Mouse (Mus musculus): ENCODE data around the gene Arid5a. TPM values are rescaled to one million over a fixed set of nuclear protein-coding genes. Genes with fewer than 3 reads are reported as not detected.

The Arid5a gene
- polyA plus RNA-seq, 1 experiment from 2014 or later = 6.3 TPM

DNA sequence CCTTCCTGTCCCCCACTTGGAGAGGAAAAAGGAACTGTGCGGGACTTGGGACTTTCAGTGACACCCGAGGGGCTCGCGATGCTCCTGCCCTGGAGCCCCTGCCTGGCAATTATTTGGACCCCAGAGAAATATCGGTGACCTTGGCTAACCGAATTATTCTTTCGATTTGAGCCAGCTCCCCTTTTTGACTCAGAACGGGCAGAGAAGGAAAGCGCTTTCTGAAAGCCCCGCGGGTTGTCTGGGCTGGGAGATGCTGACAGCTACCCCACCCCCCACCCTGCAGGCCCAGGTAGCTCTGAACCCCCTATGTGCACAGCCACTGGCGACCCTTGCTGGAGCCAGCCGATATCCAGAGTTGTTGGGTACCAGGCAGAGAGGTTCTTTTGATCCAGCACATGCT lies 8.4 kb upstream of the Arid5a start:
- peak overlapping the region; percentile 15; the same call in 1 of the 2 replicates for H3K4me2 ChIP-seq (ENCODE audit: low read depth, low read length)
- no peaks in the 10 kb centered on the region for H3K9me3 ChIP-seq (ENCODE audit: low read length)
- no peak for ATAC-seq
- no peaks in the 10 kb centered on the region for H3K36me3 ChIP-seq (replicated peaks; ENCODE audit: insufficient read depth, low read length)
- no peak overlapping the region for H3K4me3 ChIP-seq (ENCODE audit: low read depth, low read length)
- H3K9ac ChIP-seq (replicated peaks) = no peak overlapping the region
- no peak for TF ChIP-seq CTCF (IDR thresholded peaks at IDR 0.05; ENCODE audit: low read depth)
- no peak for TF ChIP-seq EP300 (IDR thresholded peaks at IDR 0.05; ENCODE audit: low read depth)
- 31% methylated on average over 13 of the region's 13 CpGs for WGBS (ENCODE audit: insufficient replicate concordance)
- peaks cover 14% of the 10 kb centered on the region for H3K4me1 ChIP-seq (ENCODE audit: insufficient read depth)
- 0 out of 2 replicates have a peak overlapping the region, but pooled peaks have one; percentile 12 for H3K27ac ChIP-seq (ENCODE audit: low read depth)
- no peak for DNase-seq
- peaks cover 30% of the 10 kb centered on the region for H3K27me3 ChIP-seq (ENCODE audit: insufficient read depth, low read length)

DNA sequence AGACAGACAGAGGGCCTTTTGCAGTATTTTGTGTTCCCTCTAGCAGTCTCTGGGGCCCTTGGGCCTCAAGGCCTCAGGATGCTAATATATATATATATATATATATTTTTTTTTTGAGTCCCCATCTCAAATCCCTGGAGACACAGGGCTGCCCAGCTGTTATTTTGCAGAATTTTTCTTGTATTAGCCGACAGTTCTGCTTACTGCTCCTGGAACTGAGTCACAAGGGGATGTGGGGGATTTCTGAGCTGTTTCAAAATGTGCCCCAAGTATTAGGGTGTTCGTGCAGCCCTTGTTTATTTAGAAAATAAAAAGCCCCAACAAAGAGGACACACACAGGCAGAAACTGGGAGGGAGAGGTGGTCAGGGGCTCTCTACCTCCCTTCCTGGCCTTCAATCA lies 7.9 kb upstream of the Arid5a start:
- no peak overlapping the region for H3K4me3 ChIP-seq (ENCODE audit: low read depth, low read length)
- H3K27me3 ChIP-seq (ENCODE audit: insufficient read depth, low read length) = peaks cover 30% of the 10 kb centered on the region
- ATAC-seq = no peak
- DNase-seq = no peak
- H3K4me1 ChIP-seq (ENCODE audit: insufficient read depth) = peaks cover 14% of the 10 kb centered on the region
- H3K36me3 ChIP-seq (replicated peaks; ENCODE audit: insufficient read depth, low read length) = no peaks in the 10 kb centered on the region
- H3K4me2 ChIP-seq (ENCODE audit: low read depth, low read length) = no peak overlapping the region
- no peak overlapping the region for H3K9ac ChIP-seq (replicated peaks)
- TF ChIP-seq EP300 (IDR thresholded peaks at IDR 0.05; ENCODE audit: low read depth) = no peak
- no peak for TF ChIP-seq CTCF (IDR thresholded peaks at IDR 0.05; ENCODE audit: low read depth)
- 51% methylated on average over 2 of the region's 2 CpGs for WGBS (ENCODE audit: insufficient replicate concordance)
- H3K27ac ChIP-seq (ENCODE audit: low read depth) = peak overlapping the region; percentile 55; the same call in 1 of the 2 replicates
- no peaks in the 10 kb centered on the region for H3K9me3 ChIP-seq (ENCODE audit: low read length)

GRCm38 (mm10) chr1:36300486-36300885 lies 7.0 kb upstream of the Arid5a start:
- TF ChIP-seq EP300 (IDR thresholded peaks at IDR 0.05; ENCODE audit: low read depth) (no peak), CTCF (IDR thresholded peaks at IDR 0.05; ENCODE audit: low read depth) (no peak)
- H3K4me2 ChIP-seq (ENCODE audit: low read depth, low read length) = no peak overlapping the region
- H3K9ac ChIP-seq (replicated peaks) = no peak overlapping the region
- H3K27ac ChIP-seq (ENCODE audit: low read depth) = no peak overlapping the region
- peaks cover 14% of the 10 kb centered on the region for H3K4me1 ChIP-seq (ENCODE audit: insufficient read depth)
- no peaks in the 10 kb centered on the region for H3K36me3 ChIP-seq (replicated peaks; ENCODE audit: insufficient read depth, low read length)
- H3K4me3 ChIP-seq (ENCODE audit: low read depth, low read length) = no peak overlapping the region
- H3K9me3 ChIP-seq (ENCODE audit: low read length) = no peaks in the 10 kb centered on the region
- DNase-seq (no peak), ATAC-seq (no peak)
- 80% methylated on average over 6 of the region's 6 CpGs for WGBS (ENCODE audit: insufficient replicate concordance)
- peaks cover 30% of the 10 kb centered on the region for H3K27me3 ChIP-seq (ENCODE audit: insufficient read depth, low read length)

DNA sequence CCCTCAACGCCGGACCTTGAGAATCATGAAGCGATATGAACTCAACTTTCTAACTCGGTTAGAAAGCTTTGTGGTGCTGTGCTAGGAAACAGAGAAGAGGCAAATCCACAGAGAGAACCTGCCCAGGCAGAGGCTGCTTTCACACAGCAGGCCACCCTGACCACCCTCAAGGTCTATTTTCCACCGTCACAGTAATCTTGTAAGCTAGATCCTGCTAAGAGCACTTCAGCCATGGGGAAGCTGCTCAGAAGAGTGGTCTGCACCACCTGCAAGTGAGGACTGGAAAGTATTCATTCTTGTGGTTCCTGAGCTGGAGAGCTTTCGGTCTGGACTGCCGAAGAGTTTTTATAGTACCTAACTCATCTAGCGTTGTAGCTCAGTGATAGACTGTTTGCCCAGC lies 5.3 kb upstream of the Arid5a start:
- Histone ChIP-seq H3K4me2 (ENCODE audit: low read depth, low read length) (no peak overlapping the region), H3K27ac (ENCODE audit: low read depth) (no peak overlapping the region), H3K9ac (replicated peaks) (no peak overlapping the region), H3K27me3 (ENCODE audit: insufficient read depth, low read length) (peaks cover 28% of the 10 kb centered on the region), H3K4me3 (ENCODE audit: low read depth, low read length) (no peak overlapping the region), H3K36me3 (replicated peaks; ENCODE audit: insufficient read depth, low read length) (no peaks in the 10 kb centered on the region), H3K4me1 (ENCODE audit: insufficient read depth) (peaks cover 9% of the 10 kb centered on the region), H3K9me3 (ENCODE audit: low read length) (no peaks in the 10 kb centered on the region)
- WGBS (ENCODE audit: insufficient replicate concordance) = 77% methylated on average over 8 of the region's 8 CpGs
- ATAC-seq = no peak
- DNase-seq = no peak
- no peak for TF ChIP-seq CTCF (IDR thresholded peaks at IDR 0.05; ENCODE audit: low read depth)

- Histone ChIP-seq H3K27me3 (ENCODE audit: insufficient read depth, low read length) (peaks cover 23% of the 10 kb centered on the region), H3K27ac (ENCODE audit: low read depth) (no peak overlapping the region), H3K4me1 (ENCODE audit: insufficient read depth) (peaks cover 7% of the 10 kb centered on the region), H3K9ac (replicated peaks) (peak overlapping the region; percentile 43), H3K4me3 (ENCODE audit: low read depth, low read length) (peak overlapping the region; percentile 28), H3K36me3 (replicated peaks; ENCODE audit: insufficient read depth, low read length) (no peaks in the 10 kb centered on the region), H3K4me2 (ENCODE audit: low read depth, low read length) (peak overlapping the region; percentile 63), H3K9me3 (ENCODE audit: low read length) (no peaks in the 10 kb centered on the region)
- DNase-seq = no peak
- TF ChIP-seq EP300 (IDR thresholded peaks at IDR 0.05; ENCODE audit: low read depth) (no peak), CTCF (IDR thresholded peaks at IDR 0.05; ENCODE audit: low read depth) (no peak)
- 18% methylated on average over 7 of the region's 9 CpGs for WGBS (ENCODE audit: insufficient replicate concordance)
- ATAC-seq = no peak
Observed at GRCm38 (mm10) chr1:36302957-36303356, 4.6 kb upstream of the Arid5a start.

- TF ChIP-seq EP300 (IDR thresholded peaks at IDR 0.05; ENCODE audit: low read depth) (no peak), CTCF (IDR thresholded peaks at IDR 0.05; ENCODE audit: low read depth) (no peak)
- peak overlapping the region; percentile 43 for H3K9ac ChIP-seq (replicated peaks)
- H3K4me3 ChIP-seq (ENCODE audit: low read depth, low read length) = peak overlapping the region; percentile 28
- no peak overlapping the region for H3K27ac ChIP-seq (ENCODE audit: low read depth)
- H3K4me2 ChIP-seq (ENCODE audit: low read depth, low read length) = peak overlapping the region; percentile 63
- DNase-seq = peak; percentile 72
- peaks cover 12% of the 10 kb centered on the region for H3K4me1 ChIP-seq (ENCODE audit: insufficient read depth)
- H3K27me3 ChIP-seq (ENCODE audit: insufficient read depth, low read length) = peaks cover 23% of the 10 kb centered on the region
- no peaks in the 10 kb centered on the region for H3K36me3 ChIP-seq (replicated peaks; ENCODE audit: insufficient read depth, low read length)
- no peaks in the 10 kb centered on the region for H3K9me3 ChIP-seq (ENCODE audit: low read length)
- WGBS (ENCODE audit: insufficient replicate concordance) = 8% methylated on average over 30 of the region's 30 CpGs
- peak; percentile 40 for ATAC-seq
Observed at GRCm38 (mm10) chr1:36303381-36304320, 3.9 kb upstream of the Arid5a start.
